Mouse (Mus musculus): ENCODE data around the gene Chkb. TPM values are rescaled to one million over a fixed set of nuclear protein-coding genes. Genes with fewer than 3 reads are reported as not detected.
A peak's percentile ranks its signal among the peaks of the same experiment; 100 is the strongest.

The Chkb gene
- polyA plus RNA-seq, 1 experiment from 2014 or later = 59.2 TPM

- Histone ChIP-seq H3K36me3 (no peaks in the 10 kb centered on the region), H3K4me2 (no peak overlapping the region)
Observed at GRCm38 (mm10) chr15:89471476-89471875, 41.8 kb upstream of the Chkb start.

GRCm38 (mm10) chr15:89468577-89468976 is 38.9 kb upstream of the Chkb start:
- WGBS = 37% methylated on average over 2 of the region's 2 CpGs
- no peaks in the 10 kb centered on the region for H3K36me3 ChIP-seq
- no peak for ATAC-seq (ENCODE audit: insufficient number of reproducible peaks, insufficient read depth, low FRiP score, low TSS enrichment, low read depth)

More at GRCm38 (mm10) chr15:89471476-89471875, 41.8 kb upstream of the Chkb start:
- Histone ChIP-seq H3K9ac (replicated peaks) (no peak overlapping the region), H3K4me3 (replicated peaks) (no peak overlapping the region), H3K27me3 (no peaks in the 10 kb centered on the region), H3K27ac (no peak overlapping the region), H3K9me3 (no peaks in the 10 kb centered on the region), H3K4me1 (replicated peaks) (peaks cover 6% of the 10 kb centered on the region; the same call in 1 of the 2 replicates)
- ATAC-seq (ENCODE audit: insufficient number of reproducible peaks, insufficient read depth, low FRiP score, low TSS enrichment, low read depth) = no peak
- 85% methylated on average over 4 of the region's 4 CpGs for WGBS

GRCm38 (mm10) chr15:89465052-89465451 is 35.3 kb upstream of the Chkb start:
- no peak overlapping the region for H3K9ac ChIP-seq (replicated peaks)
- H3K4me2 ChIP-seq = no peak overlapping the region
- no peaks in the 10 kb centered on the region for H3K27me3 ChIP-seq
- H3K9me3 ChIP-seq = no peaks in the 10 kb centered on the region
- no peak overlapping the region for H3K4me3 ChIP-seq (replicated peaks)
- H3K36me3 ChIP-seq = no peaks in the 10 kb centered on the region
- H3K4me1 ChIP-seq (replicated peaks) = no peaks in the 10 kb centered on the region
- WGBS = 10% methylated on average over 1 of the region's 1 CpGs
- 0 out of 2 replicates have a peak, but pooled peaks have one; percentile 31 for ATAC-seq (ENCODE audit: insufficient number of reproducible peaks, insufficient read depth, low FRiP score, low TSS enrichment, low read depth)
- no peak overlapping the region for H3K27ac ChIP-seq

More at GRCm38 (mm10) chr15:89468577-89468976, 38.9 kb upstream of the Chkb start:
- no peaks in the 10 kb centered on the region for H3K4me1 ChIP-seq (replicated peaks)
- no peak overlapping the region for H3K4me2 ChIP-seq
- H3K9ac ChIP-seq (replicated peaks) = no peak overlapping the region
- H3K9me3 ChIP-seq = no peaks in the 10 kb centered on the region
- no peaks in the 10 kb centered on the region for H3K27me3 ChIP-seq
- H3K27ac ChIP-seq = no peak overlapping the region
- H3K4me3 ChIP-seq (replicated peaks) = no peak overlapping the region

GRCm38 (mm10) chr15:89463334-89464235 is 33.9 kb upstream of the Chkb start:
- ATAC-seq (ENCODE audit: insufficient number of reproducible peaks, insufficient read depth, low FRiP score, low TSS enrichment, low read depth) = no peak
- Histone ChIP-seq H3K9ac (replicated peaks) (no peak overlapping the region), H3K4me1 (replicated peaks) (no peaks in the 10 kb centered on the region), H3K4me2 (no peak overlapping the region), H3K9me3 (no peaks in the 10 kb centered on the region), H3K36me3 (no peaks in the 10 kb centered on the region), H3K27ac (no peak overlapping the region), H3K4me3 (replicated peaks) (no peak overlapping the region), H3K27me3 (no peaks in the 10 kb centered on the region)
- 54% methylated on average over 5 of the region's 5 CpGs for WGBS

- H3K4me1 ChIP-seq (replicated peaks) = no peaks in the 10 kb centered on the region
- H3K36me3 ChIP-seq = no peaks in the 10 kb centered on the region
- WGBS = 73% methylated on average over 7 of the region's 7 CpGs
- no peak for ATAC-seq (ENCODE audit: insufficient number of reproducible peaks, insufficient read depth, low FRiP score, low TSS enrichment, low read depth)
- no peak overlapping the region for H3K27ac ChIP-seq
- no peak overlapping the region for H3K4me3 ChIP-seq (replicated peaks)
- no peak overlapping the region for H3K9ac ChIP-seq (replicated peaks)
- H3K4me2 ChIP-seq = no peak overlapping the region
- peaks cover 9% of the 10 kb centered on the region; the same call in 1 of the 2 replicates for H3K27me3 ChIP-seq
- H3K9me3 ChIP-seq = no peaks in the 10 kb centered on the region
Observed at GRCm38 (mm10) chr15:89462176-89462575, 32.5 kb upstream of the Chkb start.

- H3K4me2 ChIP-seq = no peak overlapping the region
- 82% methylated on average over 15 of the region's 15 CpGs for WGBS
- H3K27me3 ChIP-seq = peaks cover 17% of the 10 kb centered on the region; the same call in 1 of the 2 replicates
- no peaks in the 10 kb centered on the region for H3K36me3 ChIP-seq
- H3K27ac ChIP-seq = no peak overlapping the region
- no peaks in the 10 kb centered on the region for H3K9me3 ChIP-seq
- H3K4me3 ChIP-seq (replicated peaks) = no peak overlapping the region
- no peak for ATAC-seq (ENCODE audit: insufficient number of reproducible peaks, insufficient read depth, low FRiP score, low TSS enrichment, low read depth)
- H3K4me1 ChIP-seq (replicated peaks) = no peaks in the 10 kb centered on the region
- H3K9ac ChIP-seq (replicated peaks) = no peak overlapping the region
Observed at GRCm38 (mm10) chr15:89461321-89461720, 31.6 kb upstream of the Chkb start.

- Histone ChIP-seq H3K27me3 (peaks cover 26% of the 10 kb centered on the region), H3K36me3 (no peaks in the 10 kb centered on the region), H3K27ac (no peak overlapping the region), H3K9ac (replicated peaks) (no peak overlapping the region), H3K4me3 (replicated peaks) (no peak overlapping the region), H3K9me3 (no peaks in the 10 kb centered on the region), H3K4me1 (replicated peaks) (no peaks in the 10 kb centered on the region), H3K4me2 (no peak overlapping the region)
- 67% methylated on average over 10 of the region's 10 CpGs for WGBS
- no peak for ATAC-seq (ENCODE audit: insufficient number of reproducible peaks, insufficient read depth, low FRiP score, low TSS enrichment, low read depth)
Observed at GRCm38 (mm10) chr15:89460298-89460697, 30.6 kb upstream of the Chkb start.

GRCm38 (mm10) chr15:89459821-89460220 is 30.1 kb upstream of the Chkb start:
- no peak for ATAC-seq (ENCODE audit: insufficient number of reproducible peaks, insufficient read depth, low FRiP score, low TSS enrichment, low read depth)
- Histone ChIP-seq H3K27ac (no peak overlapping the region), H3K9ac (replicated peaks) (no peak overlapping the region), H3K36me3 (no peaks in the 10 kb centered on the region), H3K4me3 (replicated peaks) (no peak overlapping the region), H3K4me1 (replicated peaks) (no peaks in the 10 kb centered on the region), H3K9me3 (no peaks in the 10 kb centered on the region), H3K27me3 (peaks cover 30% of the 10 kb centered on the region), H3K4me2 (no peak overlapping the region)
- 82% methylated on average over 7 of the region's 7 CpGs for WGBS

GRCm38 (mm10) chr15:89458942-89459341 is 29.2 kb upstream of the Chkb start:
- H3K27me3 ChIP-seq = peaks cover 39% of the 10 kb centered on the region
- H3K9ac ChIP-seq (replicated peaks) = no peak overlapping the region
- H3K36me3 ChIP-seq = no peaks in the 10 kb centered on the region
- no peak overlapping the region for H3K4me3 ChIP-seq (replicated peaks)
- no peaks in the 10 kb centered on the region for H3K9me3 ChIP-seq
- no peak overlapping the region for H3K27ac ChIP-seq
- no peak overlapping the region for H3K4me2 ChIP-seq
- peaks cover 8% of the 10 kb centered on the region for H3K4me1 ChIP-seq (replicated peaks)
- WGBS = 94% methylated on average over 15 of the region's 15 CpGs
- ATAC-seq (ENCODE audit: insufficient number of reproducible peaks, insufficient read depth, low FRiP score, low TSS enrichment, low read depth) = no peak

- Histone ChIP-seq H3K27ac (no peak overlapping the region), H3K9ac (replicated peaks) (no peak overlapping the region), H3K4me1 (replicated peaks) (peaks cover 14% of the 10 kb centered on the region), H3K4me3 (replicated peaks) (no peak overlapping the region), H3K36me3 (no peaks in the 10 kb centered on the region), H3K27me3 (peaks cover 57% of the 10 kb centered on the region), H3K4me2 (no peak overlapping the region), H3K9me3 (no peaks in the 10 kb centered on the region)
- WGBS = 81% methylated on average over 6 of the region's 6 CpGs
- no peak for ATAC-seq (ENCODE audit: insufficient number of reproducible peaks, insufficient read depth, low FRiP score, low TSS enrichment, low read depth)
Observed at GRCm38 (mm10) chr15:89455642-89456041, 25.9 kb upstream of the Chkb start.

GRCm38 (mm10) chr15:89454857-89455256 is 25.1 kb upstream of the Chkb start:
- H3K36me3 ChIP-seq = no peaks in the 10 kb centered on the region
- no peaks in the 10 kb centered on the region for H3K9me3 ChIP-seq
- H3K4me1 ChIP-seq (replicated peaks) = peaks cover 14% of the 10 kb centered on the region
- H3K9ac ChIP-seq (replicated peaks) = no peak overlapping the region
- no peak overlapping the region for H3K27ac ChIP-seq
- H3K4me2 ChIP-seq = peak overlapping the region; percentile 96
- ATAC-seq (ENCODE audit: insufficient number of reproducible peaks, insufficient read depth, low FRiP score, low TSS enrichment, low read depth) = no peak
- WGBS = 22% methylated on average over 4 of the region's 6 CpGs
- H3K27me3 ChIP-seq = peaks cover 57% of the 10 kb centered on the region
- peak overlapping the region; percentile 56; the same call in 1 of the 2 replicates for H3K4me3 ChIP-seq (replicated peaks)
